Mouse (Mus musculus) cortical plate, adult 2 months (tissue): ENCODE results near the gene Fgf6. TPM values are rescaled to one million over a fixed set of nuclear protein-coding genes. Genes with fewer than 3 reads are reported as not detected.

Experiments
- H3K27ac ChIP-seq: fragments of 200-500 bp; 2 replicates; pipeline ENCODE4 v1.5.1; 2012; ENCODE audit warnings: low read length, control low read depth, inconsistent platforms; ENCODE audit not compliant: insufficient read depth
- H3K4me1 ChIP-seq: fragments of 200-500 bp; 2 replicates; pipeline ENCODE4 v1.6.1; 2011; ENCODE audit warnings: low read length; ENCODE audit not compliant: control insufficient read depth, insufficient read depth
- H3K4me3 ChIP-seq: fragments of 200-500 bp; 2 replicates; pipeline ENCODE4 v1.5.1; 2011; ENCODE audit warnings: mild to moderate bottlenecking, low read length, control low read depth; ENCODE audit not compliant: insufficient read depth
- CTCF ChIP-seq: fragments of 200-500 bp; IDR thresholded peaks from 2 replicates; pipeline ENCODE4 v1.5.1; 2011; ENCODE audit warnings: mild to moderate bottlenecking, control low read depth, low read length; ENCODE audit not compliant: insufficient read depth; ENCODE audit errors: extremely low read depth
- POLR2A ChIP-seq: fragments of 200-500 bp; IDR thresholded peaks from 2 replicates; pipeline ENCODE4 v1.6.1; 2011; ENCODE audit warnings: mild to moderate bottlenecking, low read length, control low read depth; ENCODE audit not compliant: insufficient read depth; ENCODE audit errors: extremely low read depth
- polyA plus RNA-seq: library from polyadenylated mRNA; depleted of rRNA; stranded (reverse); fragments of >200 nt; gene quantifications from 2 replicates; pipeline ENCODE4 v1.2.3, GENCODE M21; 2012; rRNA removed

The Fgf6 gene
- polyA plus RNA-seq, 1 experiment: not detected

- TF ChIP-seq POLR2A: no peak
- no peak for TF ChIP-seq CTCF
- H3K4me1 ChIP-seq: no peaks in the 10 kb centered on the region
- H3K4me3 ChIP-seq: no peak within 1 kb of the TSS
- no peak within 1 kb of the TSS for H3K27ac ChIP-seq
These were observed 57.4 kb downstream of the Fgf6 start, which contains the start of gene Fgf23 for GRCm38 (mm10) chr6:127072817-127073216. Gene Fgf23 (plus strand): TSS chr6:127072902.

Other genes starting within 250 kb of the Fgf6 start
- gene Ndufa9, start 166.4 kb upstream of the Fgf6 start, polyA plus RNA-seq: 132 and 136 TPM in 2 replicates
- 0.15 and 0.31 TPM in 2 replicates for gene Akap3, start 162.5 kb upstream of the Fgf6 start, polyA plus RNA-seq
- 0.17 and 0.25 TPM in 2 replicates for gene Dyrk4, start 93.7 kb upstream of the Fgf6 start, polyA plus RNA-seq
- gene Rad51ap1, start 76.0 kb upstream of the Fgf6 start, polyA plus RNA-seq: 4.2 and 4.6 TPM in 2 replicates
- 28.6 and 30.3 TPM in 2 replicates for gene D6Wsu163e, start 75.6 kb upstream of the Fgf6 start, polyA plus RNA-seq
- 0.69 and 1.1 TPM in 2 replicates for gene Fgf23, start 57.3 kb downstream of the Fgf6 start, polyA plus RNA-seq
- 18.5 and 18.7 TPM in 2 replicates for gene Tigar, start 94.0 kb downstream of the Fgf6 start, polyA plus RNA-seq
- 42.3 and 43.6 TPM in 2 replicates for gene Ccnd2, start 136.6 kb downstream of the Fgf6 start, polyA plus RNA-seq